Comparison of ENCODE assay signal across 8 mouse cellular contexts in the genomic region with DNA sequence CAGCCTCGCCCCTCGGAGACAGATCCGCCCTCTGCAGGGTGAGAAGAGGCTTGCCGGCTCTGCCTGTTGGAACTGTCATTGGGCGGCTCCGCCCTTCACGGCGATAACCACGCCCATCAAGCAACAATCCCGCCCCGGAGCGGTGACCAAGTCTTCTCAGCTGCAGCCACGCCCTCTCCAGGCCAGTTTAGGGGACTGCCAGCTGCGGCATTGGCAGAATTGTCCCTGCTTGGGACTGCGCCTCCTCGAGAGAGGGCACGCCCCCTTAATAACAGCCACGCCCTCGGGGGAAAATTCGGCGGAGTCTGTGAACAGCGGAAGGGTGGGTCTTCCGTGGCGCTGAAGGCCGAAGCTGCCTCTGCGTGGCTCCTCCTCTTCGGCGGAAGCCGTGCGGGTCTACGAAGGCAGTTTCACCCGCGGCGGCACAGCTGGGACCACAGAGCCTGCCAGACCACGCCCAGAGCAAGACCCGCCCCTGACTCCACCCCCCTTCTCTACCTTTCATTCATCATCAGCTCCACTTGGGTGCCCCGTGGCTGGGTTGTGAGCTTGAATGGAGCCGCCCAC. TPM values are rescaled to one million over a fixed set of nuclear protein-coding genes. Genes with fewer than 3 reads are reported as not detected.
DNase-seq lines count a peak whose midpoint lies in the region; ATAC-seq lines count a peak whose summit lies in the region.

No protein-coding gene starts in this region.

- H3K4me3 ChIP-seq in heart, embryonic 14.5 days (ENCODE audit: control insufficient read depth in 1 of 2, insufficient read depth in 1 of 2, low read depth in 1 of 2, low read length in 2 of 2) = peak overlapping the region; percentile 77 to 87
- peak overlapping the region; percentile 72 for H3K4me3 ChIP-seq in liver, embryonic 13.5 days (replicated peaks)
- peak overlapping the region; percentile 85 for H3K4me3 ChIP-seq in stomach, embryonic 16.5 days (replicated peaks; ENCODE audit: low read length)

- peak; percentile 98 for DNase-seq in c-Kit-negative CD71-positive TER-119-positive erythroid progenitor cells, embryonic 14.5 days (ENCODE audit: low read depth, low spot score)
- DNase-seq in fibroblast of lung, adult 2 months (ENCODE audit: low read depth) = peak; percentile 100
- DNase-seq in kidney, postnatal 14 days = peak; percentile 100
- DNase-seq in liver, embryonic 13.5 days = peak; percentile 100
- DNase-seq in neural tube, embryonic 10.5 days (ENCODE audit: extremely low spot score, low spot score) = peak; percentile 99

- H3K27ac ChIP-seq in heart, embryonic 14.5 days (replicated peaks in 1 of 2; ENCODE audit: control insufficient read depth in 1 of 2, insufficient read depth in 1 of 2, low read depth in 2 of 2, low read length in 2 of 2) = peak overlapping the region; percentile 46 to 51
- H3K27ac ChIP-seq in liver, embryonic 13.5 days = peak overlapping the region; percentile 80
- H3K27ac ChIP-seq in stomach, embryonic 16.5 days (ENCODE audit: low read length) = peak overlapping the region; percentile 39

- peaks cover 3 to 10% of the 10 kb centered on the region in 2 experiments; a peak in 3 of 4 replicates for H3K4me1 ChIP-seq in heart, embryonic 14.5 days (ENCODE audit: control insufficient read depth in 2 of 2, insufficient read depth in 2 of 2, low read length in 2 of 2)
- peaks cover 21% of the 10 kb centered on the region for H3K4me1 ChIP-seq in liver, embryonic 13.5 days (replicated peaks)
- peaks cover 12% of the 10 kb centered on the region; the same call in 1 of the 2 replicates for H3K4me1 ChIP-seq in stomach, embryonic 16.5 days (ENCODE audit: control insufficient read depth, insufficient read depth, low read length)

- peak; percentile 87 for ATAC-seq in CD4-positive, CD25-positive, alpha-beta regulatory T cell, adult 4 months
- peak; percentile 95 for ATAC-seq in heart, embryonic 14.5 days (ENCODE audit: insufficient number of reproducible peaks, insufficient read depth, low FRiP score, low read depth)
- peak; percentile 95 for ATAC-seq in liver, embryonic 13.5 days (ENCODE audit: low read depth)
- ATAC-seq in stomach, embryonic 16.5 days (ENCODE audit: insufficient read depth, low FRiP score) = peak; percentile 97

- no peaks in the 10 kb centered on the region for H3K27me3 ChIP-seq in heart, embryonic 14.5 days (ENCODE audit: control insufficient read depth, insufficient read depth, low read length)
- H3K27me3 ChIP-seq in liver, embryonic 13.5 days = peaks cover 25% of the 10 kb centered on the region
- H3K27me3 ChIP-seq in stomach, embryonic 16.5 days (ENCODE audit: control insufficient read depth, insufficient read depth, low read length) = no peaks in the 10 kb centered on the region

- WGBS in heart, embryonic 14.5 days = under 1% methylated on average over 38 of the region's 38 CpGs
- WGBS in liver, embryonic 13.5 days (ENCODE audit: insufficient replicate concordance) = under 1% methylated on average over 38 of the region's 38 CpGs
- under 1% methylated on average over 38 of the region's 38 CpGs for WGBS in stomach, embryonic 16.5 days

- H3K36me3 ChIP-seq in heart, embryonic 14.5 days (ENCODE audit: control insufficient read depth, insufficient read depth, low read length) = peaks cover 7% of the 10 kb centered on the region
- H3K36me3 ChIP-seq in liver, embryonic 13.5 days = no peaks in the 10 kb centered on the region
- H3K36me3 ChIP-seq in stomach, embryonic 16.5 days (ENCODE audit: control insufficient read depth, insufficient read depth, low read length) = no peaks in the 10 kb centered on the region

- no peaks in the 10 kb centered on the region for H3K9me3 ChIP-seq in heart, embryonic 14.5 days (ENCODE audit: control insufficient read depth, low read length)
- H3K9me3 ChIP-seq in liver, embryonic 13.5 days (replicated peaks) = no peaks in the 10 kb centered on the region
- no peaks in the 10 kb centered on the region for H3K9me3 ChIP-seq in stomach, embryonic 16.5 days (replicated peaks; ENCODE audit: control insufficient read depth, low read length)

- H3K9ac ChIP-seq in heart, embryonic 14.5 days (ENCODE audit: low read length) = peak overlapping the region; percentile 58
- peak overlapping the region; percentile 58 for H3K9ac ChIP-seq in liver, embryonic 13.5 days
- H3K9ac ChIP-seq in stomach, embryonic 16.5 days (ENCODE audit: low read length) = peak overlapping the region; percentile 60

- H3K4me2 ChIP-seq in heart, embryonic 14.5 days (ENCODE audit: low read length) = peak overlapping the region; percentile 98
- peak overlapping the region; percentile 99 for H3K4me2 ChIP-seq in liver, embryonic 13.5 days
- peak overlapping the region; percentile 66 for H3K4me2 ChIP-seq in stomach, embryonic 16.5 days (ENCODE audit: low read depth, low read length)

RNA-seq across cellular contexts. Expression of gene Limk1, which starts 0.4 kb away (rescaled TPM):
- 1 to 10 TPM; 3.8 to 6.9 TPM for polyA plus RNA-seq in CD4-positive, CD25-positive, alpha-beta regulatory T cell, adult 4 months (2017; shearing (Covaris generic))
- 3.6 TPM in 2 replicates for polyA plus RNA-seq in heart, embryonic 14.5 days (2014; fragmentation: Nextera tagmentation; extraction: Ambion mirVana)
- 0.75 and 0.98 TPM in 2 replicates for polyA plus RNA-seq in liver, embryonic 13.5 days (2015; fragmentation: Nextera tagmentation; extraction: Ambion mirVana)
- 3.7 and 4.1 TPM in 2 replicates for polyA plus RNA-seq in stomach, embryonic 16.5 days (2015; fragmentation: Nextera tagmentation; extraction: Ambion mirVana)

RNA-seq across cellular contexts. Expression of gene Eif4h, which starts 49.5 kb away (rescaled TPM):
- 10 to 100 TPM; 94.2 to 96.9 TPM for polyA plus RNA-seq in CD4-positive, CD25-positive, alpha-beta regulatory T cell, adult 4 months (2017; shearing (Covaris generic))
- 303 and 326 TPM in 2 replicates for polyA plus RNA-seq in heart, embryonic 14.5 days (2014; fragmentation: Nextera tagmentation; extraction: Ambion mirVana)
- 229 and 233 TPM in 2 replicates for polyA plus RNA-seq in liver, embryonic 13.5 days (2015; fragmentation: Nextera tagmentation; extraction: Ambion mirVana)
- polyA plus RNA-seq in stomach, embryonic 16.5 days (2015; fragmentation: Nextera tagmentation; extraction: Ambion mirVana) = 378 and 395 TPM in 2 replicates

RNA-seq across cellular contexts. Expression of gene Eln, which starts 58.3 kb away (rescaled TPM):
- not detected for polyA plus RNA-seq in CD4-positive, CD25-positive, alpha-beta regulatory T cell, adult 4 months (2017; shearing (Covaris generic))
- 202 and 337 TPM in 2 replicates for polyA plus RNA-seq in heart, embryonic 14.5 days (2014; fragmentation: Nextera tagmentation; extraction: Ambion mirVana)
- polyA plus RNA-seq in liver, embryonic 13.5 days (2015; fragmentation: Nextera tagmentation; extraction: Ambion mirVana) = 3.5 and 3.8 TPM in 2 replicates
- polyA plus RNA-seq in stomach, embryonic 16.5 days (2015; fragmentation: Nextera tagmentation; extraction: Ambion mirVana) = 93.7 and 97.0 TPM in 2 replicates

Comparison
In these comparisons a context has a peak if more than half of its experiments do, and no peak if none do; other contexts are left out.
1. Peak in every context shown above with its lines: DNase-seq, ATAC-seq, H3K4me3 ChIP-seq and H3K27ac ChIP-seq.
2. RNA of gene Eln, which starts 58.3 kb away (polyA plus RNA-seq): 202 to 337 TPM in heart, embryonic 14.5 days and 93.7 to 97.0 TPM in stomach, embryonic 16.5 days; 3.5 to 3.8 TPM in liver, embryonic 13.5 days and not detected in CD4-positive, CD25-positive, alpha-beta regulatory T cell, adult 4 months; every median in the first group is over 10 times any median in the second.